Mouse (Mus musculus) embryonic facial prominence, embryonic 11.5 days (tissue): ENCODE measurements at regions not wholly inside any gene's neighbourhood (a gene's known extent, or its start where the extent isn't known, plus 50 kb on each side); places are given as distances from the start of the nearest gene placed in this dataset.

Experiments
- ATAC-seq: fragments of 200-750 bp; cut with Nextera tagmentation; replicated peaks from 2 replicates; pipeline ENCODE4 v1.8.0; 2017; ENCODE audit warnings: low read depth; ENCODE audit not compliant: insufficient number of reproducible peaks, low FRiP score, low TSS enrichment
- DNase-seq: peaks from one replicate; pipeline ENCODE4 v3.0.0-alpha.2; 2015; ENCODE audit warnings: low spot score
- H3K27ac ChIP-seq: fragments of 300-500 bp; sonication (generic); replicated peaks from 2 replicates; pipeline ENCODE4 v1.5.1; 2014; ENCODE audit warnings: mild to moderate bottlenecking, low read depth, low read length, control low read depth
- H3K27me3 ChIP-seq: fragments of 300-500 bp; sonication (generic); 2 replicates; pipeline ENCODE4 v1.6.1; 2014; ENCODE audit warnings: mild to moderate bottlenecking, low read length, moderate library complexity, mixed read lengths; ENCODE audit not compliant: control insufficient read depth, insufficient read depth
- H3K36me3 ChIP-seq: fragments of 300-500 bp; sonication (generic); replicated peaks from 2 replicates; pipeline ENCODE4 v1.6.1; 2014; ENCODE audit warnings: low read depth, mild to moderate bottlenecking, low read length, moderate library complexity, mixed read lengths; ENCODE audit not compliant: control insufficient read depth, insufficient read depth
- H3K4me1 ChIP-seq: fragments of 300-500 bp; sonication (generic); 2 replicates; pipeline ENCODE4 v1.6.1; 2014; ENCODE audit warnings: low read length, mixed read lengths; ENCODE audit not compliant: control insufficient read depth, insufficient read depth
- H3K4me2 ChIP-seq: fragments of 300-500 bp; sonication (generic); 2 replicates; pipeline ENCODE4 v1.6.1; 2014; ENCODE audit warnings: low read depth, mild to moderate bottlenecking, control low read depth, low read length, moderate library complexity
- H3K4me3 ChIP-seq: fragments of 300-500 bp; sonication (generic); 2 replicates; pipeline ENCODE4 v1.5.1; 2014; ENCODE audit warnings: low read depth, low read length, control low read depth
- H3K9ac ChIP-seq: fragments of 300-500 bp; sonication (generic); replicated peaks from 2 replicates; pipeline ENCODE4 v1.6.1; 2014; ENCODE audit warnings: mild to moderate bottlenecking, control low read depth, low read length
- H3K9me3 ChIP-seq: fragments of 300-500 bp; sonication (generic); replicated peaks from 2 replicates; pipeline ENCODE4 v1.6.1; 2016; ENCODE audit warnings: mild to moderate bottlenecking, low read length, inconsistent platforms, mixed read lengths; ENCODE audit not compliant: control insufficient read depth
- WGBS: fragments of 180-500 bp; shearing (Covaris S2); extraction: QIAGEN DNeasy Blood & Tissue Kit; methylation state at CpG from one replicate; pipeline ENCODE4 v1.1.7; 2014; 5-methylcytosine and 5-hydroxymethylcytosine counted together

DNA sequence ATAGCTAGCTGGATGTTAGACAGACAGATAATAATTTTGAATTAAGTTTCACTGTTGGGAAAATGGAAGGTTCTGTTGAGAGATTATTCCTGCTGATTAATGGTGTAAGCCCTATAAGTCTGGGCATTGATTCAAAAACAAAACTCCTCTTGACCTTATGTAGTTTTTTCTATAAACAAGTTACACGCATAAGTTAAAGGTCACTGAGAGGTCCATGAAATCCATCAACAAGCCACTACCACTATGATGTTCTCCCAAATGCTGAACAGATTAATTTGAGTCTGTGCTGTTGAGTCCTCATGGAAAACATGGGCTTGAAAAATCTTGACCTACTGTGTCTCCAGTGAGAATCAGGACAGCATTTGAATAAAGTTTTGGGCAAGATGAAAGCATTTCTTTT, 109.3 kb upstream of the Gdf10 start:
- ATAC-seq = no peak
- Histone ChIP-seq H3K4me1 (no peaks in the 10 kb centered on the region), H3K4me2 (no peak overlapping the region), H3K27ac (no peak overlapping the region), H3K9me3 (no peaks in the 10 kb centered on the region), H3K27me3 (no peaks in the 10 kb centered on the region), H3K4me3 (no peak overlapping the region), H3K36me3 (no peaks in the 10 kb centered on the region), H3K9ac (no peak overlapping the region)
- no peak for DNase-seq
- WGBS = 83% methylated on average over 1 of the region's 1 CpGs

DNA sequence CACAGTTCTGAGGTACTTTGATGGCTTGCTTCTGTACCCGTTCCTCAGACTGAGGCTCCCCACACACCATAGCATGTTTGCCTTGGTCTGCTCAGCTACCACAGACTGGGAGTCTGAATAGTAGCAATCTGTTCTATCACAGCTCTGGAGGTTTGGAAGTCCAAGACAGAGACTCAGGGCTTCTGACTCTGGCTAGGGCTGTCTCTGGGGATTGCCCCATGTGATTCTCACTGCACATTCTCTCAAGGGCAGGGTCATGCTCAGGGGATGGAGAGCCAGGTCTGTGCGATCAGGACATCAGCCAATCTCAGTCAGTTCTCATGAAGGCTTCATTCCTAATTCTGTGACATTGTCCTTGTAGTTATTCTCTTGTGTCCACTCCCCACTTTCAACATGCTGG, 108.8 kb upstream of the Gdf10 start:
- no peak for ATAC-seq
- 80% methylated on average over 2 of the region's 2 CpGs for WGBS

DNA sequence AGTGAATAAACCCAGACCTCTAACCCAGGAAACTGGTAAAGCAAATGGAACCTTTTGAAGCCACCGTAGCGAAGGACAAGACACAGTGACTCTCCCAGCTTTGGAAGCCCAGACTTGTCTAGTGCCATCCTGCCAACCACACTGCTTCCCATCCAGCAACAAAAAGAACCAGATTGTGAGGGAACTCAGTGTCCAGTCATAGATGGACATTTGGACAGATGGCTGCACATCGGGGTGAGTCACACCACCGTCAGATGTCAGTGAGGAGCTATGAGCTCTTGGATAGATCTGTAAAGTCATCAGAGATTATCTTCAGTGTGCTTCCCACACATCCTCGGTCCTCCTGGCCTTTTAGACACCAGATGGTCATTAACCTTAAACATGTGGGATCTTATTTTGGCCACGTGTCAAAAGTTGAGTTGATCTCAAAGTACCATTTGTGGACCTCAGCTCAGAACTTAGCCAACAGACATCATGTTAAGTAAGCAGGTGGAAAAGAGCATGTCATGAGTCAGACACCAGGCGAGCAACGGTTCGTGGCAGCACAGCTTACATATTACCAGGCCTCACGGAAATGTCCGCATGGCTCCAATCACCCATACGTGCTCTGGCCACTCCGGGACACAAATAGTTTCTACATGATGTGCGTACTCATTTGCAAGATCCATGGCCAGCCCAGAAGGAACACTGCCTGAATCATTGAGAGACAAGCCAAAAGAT, 102.7 kb upstream of the Gdf10 start:
- 92% methylated on average over 14 of the region's 14 CpGs for WGBS
- Histone ChIP-seq H3K4me1 (no peaks in the 10 kb centered on the region), H3K9me3 (no peaks in the 10 kb centered on the region), H3K9ac (no peak overlapping the region), H3K36me3 (no peaks in the 10 kb centered on the region), H3K27me3 (0 out of 2 replicates have a peak, but pooled peaks cover 2% of the 10 kb centered on the region), H3K27ac (no peak overlapping the region), H3K4me2 (no peak overlapping the region), H3K4me3 (no peak overlapping the region)
- no peak for DNase-seq
- ATAC-seq = no peak

More for the DNA sequence above, 108.8 kb upstream of the Gdf10 start:
- Histone ChIP-seq H3K4me1 (no peaks in the 10 kb centered on the region), H3K36me3 (no peaks in the 10 kb centered on the region), H3K27me3 (0 out of 2 replicates have a peak, but pooled peaks cover 2% of the 10 kb centered on the region), H3K9me3 (no peaks in the 10 kb centered on the region), H3K4me2 (no peak overlapping the region), H3K4me3 (no peak overlapping the region), H3K27ac (no peak overlapping the region), H3K9ac (no peak overlapping the region)
- no peak for DNase-seq

DNA sequence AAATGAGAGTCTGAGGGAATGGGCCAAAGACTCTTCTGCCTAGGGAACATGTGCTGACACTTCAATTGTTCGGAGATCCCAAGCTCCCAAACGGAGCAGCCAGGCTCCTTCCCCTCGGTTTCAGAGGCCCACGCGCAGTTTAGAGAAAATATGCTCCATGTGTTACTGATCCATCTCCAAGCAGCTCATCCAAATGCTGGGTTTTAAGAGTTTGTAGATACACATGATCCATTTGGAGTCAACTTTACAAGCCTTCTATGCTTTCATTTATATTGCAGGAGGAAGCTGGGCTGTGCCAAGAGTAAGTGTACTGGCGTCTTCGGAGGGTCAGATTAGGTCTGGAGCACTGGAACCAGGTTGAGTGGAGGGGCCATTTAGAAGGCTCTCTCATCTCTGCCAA, 102.0 kb upstream of the Gdf10 start:
- H3K4me3 ChIP-seq = no peak overlapping the region
- H3K4me1 ChIP-seq = no peaks in the 10 kb centered on the region
- no peaks in the 10 kb centered on the region for H3K36me3 ChIP-seq
- no peak overlapping the region for H3K4me2 ChIP-seq
- 80% methylated on average over 7 of the region's 7 CpGs for WGBS
- H3K27ac ChIP-seq = no peak overlapping the region
- H3K27me3 ChIP-seq = 0 out of 2 replicates have a peak, but pooled peaks cover 2% of the 10 kb centered on the region
- no peaks in the 10 kb centered on the region for H3K9me3 ChIP-seq
- DNase-seq (no peak), ATAC-seq (no peak)
- H3K9ac ChIP-seq = no peak overlapping the region

DNA sequence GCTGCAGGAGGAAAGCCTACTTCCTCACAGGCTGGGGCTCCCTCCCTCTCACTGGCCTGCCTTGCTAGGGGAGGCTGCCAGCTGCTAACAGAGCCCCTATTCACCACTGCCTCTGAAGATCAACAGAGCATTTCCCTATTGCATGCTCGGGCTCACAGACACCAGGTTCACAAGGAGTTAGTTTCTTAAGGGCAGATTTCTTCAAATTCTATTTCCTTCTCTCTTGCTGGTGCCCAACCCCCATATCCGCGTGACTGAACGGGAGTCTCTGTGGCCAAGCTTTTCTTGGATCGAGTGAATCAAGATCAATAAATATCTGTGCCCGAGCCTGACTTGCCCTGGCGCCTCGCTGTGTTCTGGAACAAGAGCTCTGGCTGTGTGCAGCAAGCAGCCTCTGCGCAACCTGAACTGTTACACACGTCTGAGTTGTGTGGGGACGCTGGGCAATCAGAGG, 98.9 kb upstream of the Gdf10 start:
- Histone ChIP-seq H3K9ac (no peak overlapping the region; the same call in 1 of the 2 replicates), H3K4me2 (no peak overlapping the region), H3K9me3 (no peaks in the 10 kb centered on the region), H3K27ac (no peak overlapping the region), H3K4me1 (no peaks in the 10 kb centered on the region), H3K27me3 (no peaks in the 10 kb centered on the region), H3K36me3 (no peaks in the 10 kb centered on the region), H3K4me3 (no peak overlapping the region)
- WGBS = 16% methylated on average over 11 of the region's 11 CpGs
- ATAC-seq (peak; percentile 72; the same call in 1 of the 2 replicates), DNase-seq (peak; percentile 46)

DNA sequence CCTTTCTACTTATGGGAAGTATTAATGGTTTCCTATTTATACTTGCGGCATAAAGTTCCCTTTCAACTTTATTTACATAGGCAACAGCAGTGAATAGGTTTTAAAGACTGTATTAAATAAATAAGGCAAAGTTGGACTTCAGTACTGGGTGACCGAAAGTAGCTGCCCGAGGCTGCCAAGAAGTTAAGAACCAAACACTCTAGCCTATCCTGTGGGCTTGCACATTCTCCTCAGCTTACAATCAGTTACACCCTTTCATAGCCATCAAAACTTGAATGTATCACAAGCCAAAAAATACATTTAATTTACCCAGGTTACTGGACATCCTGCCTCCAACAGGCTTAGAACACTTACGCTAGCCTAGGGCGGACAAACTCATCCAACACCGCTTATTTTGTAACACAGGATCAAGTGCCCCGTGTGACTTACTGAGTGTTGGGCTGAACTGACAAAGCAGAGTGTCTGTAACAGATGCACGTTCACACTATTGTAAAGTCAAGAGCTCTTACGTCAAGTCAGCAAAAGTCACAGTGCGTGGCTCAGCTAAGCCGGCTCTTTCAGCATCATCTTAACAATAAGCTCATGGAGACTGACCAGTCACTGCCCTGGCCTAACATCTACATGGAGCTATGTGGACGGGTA, 97.3 kb upstream of the Gdf10 start:
- no peak for DNase-seq
- no peak for ATAC-seq
- no peak overlapping the region for H3K27ac ChIP-seq
- H3K9me3 ChIP-seq = no peaks in the 10 kb centered on the region
- no peaks in the 10 kb centered on the region for H3K27me3 ChIP-seq
- no peak overlapping the region for H3K4me2 ChIP-seq
- no peak overlapping the region for H3K9ac ChIP-seq
- no peak overlapping the region for H3K4me3 ChIP-seq
- H3K36me3 ChIP-seq = no peaks in the 10 kb centered on the region
- 88% methylated on average over 12 of the region's 12 CpGs for WGBS
- H3K4me1 ChIP-seq = no peaks in the 10 kb centered on the region

DNA sequence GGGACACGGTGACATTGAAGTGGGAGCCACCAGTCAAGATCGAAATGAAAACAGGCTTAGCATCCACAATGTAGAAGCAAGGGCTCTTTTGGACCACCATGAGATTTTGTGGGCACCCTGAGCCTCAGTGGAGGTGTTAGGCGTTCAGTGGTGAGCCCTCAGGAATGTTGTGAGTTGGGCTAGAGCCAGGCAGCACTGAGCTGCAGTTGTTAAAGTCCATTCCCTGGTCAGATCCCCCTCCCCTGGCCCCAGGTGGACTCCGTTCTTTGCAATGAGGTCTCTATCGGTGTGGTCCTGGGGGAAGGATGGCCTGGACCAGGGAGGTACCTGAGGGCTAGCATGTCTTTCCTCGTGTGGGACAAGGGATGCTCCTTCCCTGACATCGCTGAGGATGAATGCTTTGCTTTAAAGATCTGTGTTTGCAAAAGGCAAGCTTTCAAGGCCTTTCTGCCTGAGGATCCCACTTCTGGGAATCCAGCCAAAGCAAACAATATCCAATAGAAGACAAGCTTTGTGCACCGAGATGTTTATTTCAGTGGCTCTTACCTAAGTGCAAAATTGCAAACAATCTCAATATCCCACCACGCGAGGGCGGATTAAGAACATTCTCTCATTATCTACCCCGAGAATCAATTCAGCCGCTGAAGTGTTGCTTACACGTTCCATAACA, 90.6 kb upstream of the Gdf10 start:
- Histone ChIP-seq H3K4me2 (no peak overlapping the region), H3K9me3 (no peaks in the 10 kb centered on the region), H3K4me3 (no peak overlapping the region), H3K27me3 (no peaks in the 10 kb centered on the region), H3K27ac (no peak overlapping the region), H3K4me1 (no peaks in the 10 kb centered on the region), H3K36me3 (no peaks in the 10 kb centered on the region), H3K9ac (no peak overlapping the region)
- ATAC-seq (no peak), DNase-seq (no peak)
- WGBS = 75% methylated on average over 14 of the region's 14 CpGs

DNA sequence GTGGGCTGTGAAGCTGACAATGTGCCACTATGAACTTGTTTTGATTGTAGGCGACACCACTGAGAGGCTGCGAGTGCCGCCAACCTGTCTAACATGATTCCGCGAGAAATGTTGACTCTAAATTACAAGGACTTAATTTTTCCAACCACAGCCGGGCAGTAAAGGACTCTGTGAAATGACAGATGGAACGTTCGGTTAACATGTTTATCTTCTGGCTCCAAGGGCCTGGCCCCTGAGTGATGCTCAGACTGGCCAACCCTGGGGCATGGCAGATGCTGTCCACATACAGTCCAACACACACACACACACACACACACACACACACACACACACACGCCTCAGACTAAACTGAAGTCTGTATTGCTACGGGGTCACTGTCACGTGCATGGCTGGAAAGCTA, 87.0 kb upstream of the Gdf10 start:
- Histone ChIP-seq H3K36me3 (no peaks in the 10 kb centered on the region), H3K9ac (no peak overlapping the region), H3K4me3 (no peak overlapping the region), H3K4me2 (no peak overlapping the region), H3K9me3 (no peaks in the 10 kb centered on the region), H3K4me1 (no peaks in the 10 kb centered on the region), H3K27me3 (no peaks in the 10 kb centered on the region), H3K27ac (no peak overlapping the region)
- 80% methylated on average over 11 of the region's 11 CpGs for WGBS
- DNase-seq (no peak), ATAC-seq (no peak)
